Mouse (Mus musculus): ENCODE results near the gene Chia1. TPM values are rescaled to one million over a fixed set of nuclear protein-coding genes. Genes with fewer than 3 reads are reported as not detected.

Chia1 gene
- not detected for polyA plus RNA-seq (2017; shearing (Covaris generic))

GRCm38 (mm10) chr3:106112929-106113328 is at the start of gene Chia1:
Chia1 (plus strand) TSS chr3:106113229.

GRCm38 (mm10) chr3:106167464-106167863 is 54.4 kb downstream of the Chia1 start, which contains the start of gene Chil3:
Chil3 (minus strand) TSS chr3:106167564.

Other genes with a start within 250 kb of the Chia1 start
- gene Adora3, start 242.4 kb upstream of the Chia1 start, polyA plus RNA-seq (2017; shearing (Covaris generic)), result 0.42 TPM
- gene Tmigd3, start 242.3 kb upstream of the Chia1 start, polyA plus RNA-seq (2017; shearing (Covaris generic)), result not detected
- gene I830077J02Rik, start 180.6 kb upstream of the Chia1 start, polyA plus RNA-seq (2017; shearing (Covaris generic)), result 0.43 TPM
- gene Wdr77, start 153.9 kb upstream of the Chia1 start, polyA plus RNA-seq (2017; shearing (Covaris generic)), result 104 TPM
- 413 TPM for gene Atp5f1, start 153.1 kb upstream of the Chia1 start, polyA plus RNA-seq (2017; shearing (Covaris generic))
- gene Ovgp1, start 139.5 kb upstream of the Chia1 start, polyA plus RNA-seq (2017; shearing (Covaris generic)), result 8.0 TPM
- 2.2 TPM for gene Pifo, start 98.6 kb upstream of the Chia1 start, polyA plus RNA-seq (2017; shearing (Covaris generic))
- 11.1 TPM for gene Chil5, start 80.4 kb upstream of the Chia1 start, polyA plus RNA-seq (2017; shearing (Covaris generic))
- not detected for gene Chil3, start 54.3 kb downstream of the Chia1 start, polyA plus RNA-seq (2017; shearing (Covaris generic))
- gene Chil4, start 106.3 kb downstream of the Chia1 start, polyA plus RNA-seq (2017; shearing (Covaris generic)), result 0.19 TPM

Data from CD4-positive, CD25-positive, alpha-beta regulatory T cell, adult 9 weeks (primary cell).